Mouse (Mus musculus) urinary bladder, postnatal 36 days (tissue): Measurements from ENCODE around the gene Gm17268.

Source experiments
- DNase-seq, 2 experiments: peaks; one replicate each; pipeline ENCODE4 v3.0.0; 2022; ENCODE audit warnings: low spot score in 2 of 2, mixed read lengths in 1 of 2

Gm17268 gene

GRCm38 (mm10) chr11:82038535-82038934 is at the start of gene Gm17268:
Gene Gm17268 (minus strand): TSS chr11:82038562.
- DNase-seq: no peak

GRCm38 (mm10) chr11:82084360-82084759 is 46.0 kb upstream of the Gm17268 start:
- no peak for DNase-seq

DNA sequence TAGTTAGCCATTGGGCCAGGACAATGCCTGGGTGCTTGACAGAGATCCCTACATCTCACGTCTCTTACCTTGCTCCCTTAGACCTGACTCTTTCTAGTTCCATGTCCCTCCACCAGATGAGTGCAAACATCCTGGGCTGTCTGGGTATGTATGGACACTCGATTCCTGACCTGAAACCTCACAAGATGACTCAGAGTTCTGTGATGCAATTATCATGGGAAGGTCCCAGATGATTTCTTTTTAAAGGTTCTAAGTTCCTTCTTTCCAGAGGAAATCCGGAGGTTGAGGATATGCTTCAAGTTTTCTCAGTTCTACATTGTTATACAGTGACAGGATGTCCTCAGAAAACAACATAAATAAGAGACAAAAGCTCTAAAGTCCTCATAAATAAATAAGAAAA is 42.5 kb upstream of the Gm17268 start:
- DNase-seq: no peak

DNA sequence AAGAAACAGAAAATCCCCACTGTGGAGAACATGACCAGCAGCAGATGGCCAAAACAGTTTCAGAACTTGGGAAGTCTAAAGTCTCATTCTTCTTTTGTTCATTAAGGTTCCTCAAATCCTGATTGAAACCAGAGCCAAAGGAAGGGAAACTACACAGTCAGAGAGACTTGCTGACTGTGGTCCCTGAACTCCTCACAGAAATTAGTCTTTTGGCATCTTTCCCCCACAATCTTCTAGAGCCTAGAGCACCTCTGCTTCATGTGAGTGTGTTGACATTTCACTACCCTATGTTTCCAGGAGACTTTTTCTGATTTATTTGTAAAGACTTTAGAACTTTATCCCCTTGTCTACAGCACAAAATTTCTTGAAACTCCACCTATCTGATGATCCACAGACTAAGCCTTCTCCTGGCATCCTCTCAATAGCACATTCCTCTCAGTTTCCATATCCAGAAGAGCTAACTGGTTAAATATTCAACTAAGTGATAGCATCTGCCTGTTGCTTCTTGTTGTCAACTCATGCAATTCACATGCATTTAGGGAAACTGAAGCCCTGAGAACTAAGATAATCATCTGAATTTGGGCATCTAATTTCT is 39.9 kb upstream of the Gm17268 start:
- DNase-seq: no peak

- DNase-seq: no peak
Measured at GRCm38 (mm10) chr11:82077031-82077430, 38.7 kb upstream of the Gm17268 start.

GRCm38 (mm10) chr11:82073686-82074085 is 35.3 kb upstream of the Gm17268 start:
- no peak for DNase-seq

GRCm38 (mm10) chr11:82072984-82073383 is 34.6 kb upstream of the Gm17268 start:
- no peak for DNase-seq

DNA sequence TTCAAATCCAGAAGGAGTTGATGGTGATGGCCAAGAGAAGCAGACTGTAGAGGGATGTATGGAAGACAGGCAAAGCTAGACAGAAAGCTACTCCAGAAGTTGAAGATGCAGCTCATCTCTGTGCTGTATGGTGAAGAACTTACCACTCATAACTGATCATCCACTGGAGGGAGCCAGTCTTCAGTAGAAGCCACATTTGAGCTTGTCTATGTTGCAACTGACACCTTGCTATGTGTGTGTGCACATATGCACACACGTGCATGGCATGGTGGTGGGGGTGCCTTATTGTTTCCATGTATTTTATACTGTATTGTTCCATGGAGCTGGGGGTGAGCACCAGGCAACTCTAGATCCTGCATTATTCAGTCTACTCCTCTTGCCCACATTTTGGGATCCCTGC is 34.0 kb upstream of the Gm17268 start:
- DNase-seq: no peak

GRCm38 (mm10) chr11:82071076-82071475 is 32.7 kb upstream of the Gm17268 start:
- no peak for DNase-seq

- no peak for DNase-seq
Measured at GRCm38 (mm10) chr11:82066953-82067571, 28.7 kb upstream of the Gm17268 start.

DNA sequence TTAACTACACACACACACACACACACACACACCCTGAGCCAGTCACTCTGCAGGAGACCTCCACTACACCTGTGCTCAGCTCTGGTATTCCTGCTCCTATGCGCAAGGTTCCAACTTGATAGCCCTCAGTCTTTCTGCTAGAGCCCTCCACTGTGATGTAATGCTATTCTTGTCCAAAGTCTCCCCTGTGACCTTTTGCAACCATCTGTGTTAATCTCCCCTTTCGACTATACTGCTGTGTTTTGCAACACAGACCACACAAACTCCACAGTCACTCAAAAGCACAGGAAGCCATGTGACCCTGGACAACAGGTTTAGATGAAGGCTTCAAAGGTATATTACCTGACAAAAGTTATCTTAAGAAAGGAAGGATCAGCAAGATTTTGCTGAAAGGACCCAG is 25.1 kb upstream of the Gm17268 start:
- DNase-seq: no peak

- DNase-seq: no peak
Measured at GRCm38 (mm10) chr11:82062226-82062625, 23.9 kb upstream of the Gm17268 start.

GRCm38 (mm10) chr11:82057646-82058045 is 19.3 kb upstream of the Gm17268 start, which contains the start of gene Ccl11:
Gene Ccl11 (plus strand): TSS chr11:82057823.
- no peak for DNase-seq

- DNase-seq: no peak
Measured at GRCm38 (mm10) chr11:82053849-82054248, 15.5 kb upstream of the Gm17268 start.

DNA sequence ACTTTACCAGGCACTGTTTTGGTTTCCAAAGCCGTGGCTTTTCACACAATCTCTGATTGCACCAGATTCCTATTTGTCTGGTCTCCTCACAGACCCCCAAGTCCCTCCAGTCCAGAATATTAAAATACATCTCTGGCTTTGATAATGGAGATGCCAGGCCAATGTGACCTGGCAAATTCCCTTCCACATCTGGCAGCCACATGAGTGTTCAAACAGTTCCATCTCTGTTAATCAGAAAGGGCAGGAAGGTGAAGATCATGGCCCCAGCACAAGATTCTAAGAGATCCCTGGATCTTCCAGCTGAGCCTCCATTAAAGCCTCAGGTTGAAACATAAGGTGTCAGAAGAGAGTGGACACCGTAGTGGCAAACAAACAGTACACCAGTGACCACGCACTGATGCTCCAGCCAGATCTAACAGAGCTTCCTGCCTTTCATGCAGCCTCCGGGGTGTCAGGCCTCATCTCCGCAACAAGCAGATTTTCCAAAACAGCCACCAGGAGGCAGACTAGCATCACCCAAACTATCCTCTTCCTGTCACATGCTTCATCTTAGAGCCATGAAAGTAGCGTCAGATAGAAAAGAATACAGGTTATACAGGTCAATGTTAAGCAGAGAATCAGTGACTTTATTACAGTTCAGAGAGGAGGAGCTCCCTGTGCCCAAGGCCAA is 9.5 kb upstream of the Gm17268 start:
- DNase-seq: peak; percentile 30 to 56

DNA sequence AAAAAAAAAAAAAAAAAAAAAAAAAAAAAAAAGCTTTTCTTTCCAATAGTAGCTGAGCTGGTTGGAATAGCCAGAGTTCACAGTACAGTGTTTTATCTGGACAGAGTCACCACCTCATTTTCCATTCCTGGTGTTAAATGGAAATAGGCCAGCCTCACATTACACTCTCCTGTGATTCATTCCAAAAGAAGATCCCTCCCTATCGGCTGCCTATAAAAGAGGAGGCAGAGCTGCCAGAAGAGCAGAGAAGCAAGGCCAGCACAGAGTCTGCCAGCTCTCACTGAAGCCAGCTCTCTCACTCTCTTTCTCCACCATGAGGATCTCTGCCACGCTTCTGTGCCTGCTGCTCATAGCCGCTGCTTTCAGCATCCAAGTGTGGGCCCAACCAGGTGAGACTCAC is 7.1 kb upstream of the Gm17268 start, which contains the start of gene Ccl7:
Gene Ccl7 (plus strand): TSS at position 242 of the 400 bp plus-strand sequence.
- DNase-seq: peak; percentile 15 to 57

- DNase-seq: no peak
Measured at GRCm38 (mm10) chr11:82041671-82042080, 3.3 kb upstream of the Gm17268 start.

DNA sequence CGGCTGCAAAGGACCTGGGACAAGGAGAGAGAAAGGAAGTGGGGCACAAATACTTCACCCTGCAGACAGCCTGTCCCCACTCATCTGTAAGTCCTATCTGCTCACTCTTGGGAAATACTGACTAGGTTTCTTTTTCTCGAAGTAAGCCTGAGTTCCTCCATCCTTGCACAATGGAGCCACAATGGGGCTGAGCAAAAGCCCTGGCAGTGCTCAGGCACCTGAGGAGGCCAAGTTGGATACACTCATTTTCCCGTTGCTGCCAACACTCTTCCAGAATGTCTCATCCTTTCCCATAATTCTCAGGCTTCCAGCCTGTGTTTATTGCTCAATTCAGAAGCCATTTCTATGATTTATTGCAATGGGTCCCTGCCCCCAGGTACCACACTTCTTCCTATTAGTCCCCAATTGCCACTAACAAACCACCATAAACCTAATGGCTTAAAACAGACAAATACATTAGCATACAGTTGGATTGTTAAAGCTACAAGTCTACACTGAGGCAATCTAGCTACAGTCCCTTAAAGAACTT is 834 bp upstream of the Gm17268 start:
- DNase-seq: peak in 1 of 2 experiments; percentile 36

DNA sequence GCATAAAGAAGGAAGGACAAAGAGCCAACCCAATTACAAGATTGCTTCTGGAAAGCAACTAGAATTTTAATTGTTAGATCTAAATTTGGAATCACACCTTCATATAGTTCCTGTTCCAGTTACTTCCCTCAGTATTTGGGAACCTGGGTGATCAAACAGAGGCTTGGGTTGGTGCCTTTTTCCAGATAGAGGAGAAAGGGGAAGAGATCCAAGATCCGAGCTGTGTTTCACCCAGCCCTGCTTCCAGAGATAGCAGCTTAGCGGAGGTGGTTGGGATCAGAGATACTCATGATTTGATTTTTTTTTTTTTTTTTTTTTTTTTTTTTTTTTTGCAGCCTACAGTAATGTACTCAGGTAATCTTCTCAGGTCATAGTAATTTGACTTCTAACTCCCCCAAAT is 2.5 kb downstream of the Gm17268 start:
- no peak for DNase-seq

- DNase-seq: peak; percentile 42 to 79
Measured at GRCm38 (mm10) chr11:82035356-82035755, 3.0 kb downstream of the Gm17268 start, which contains the start of gene Ccl2. Gene Ccl2 (plus strand): TSS chr11:82035571.

- no peak for DNase-seq
Measured at GRCm38 (mm10) chr11:82034446-82034845, 3.9 kb downstream of the Gm17268 start.

- peak in 1 of 2 experiments; percentile 68 for DNase-seq
Measured at GRCm38 (mm10) chr11:82032678-82033344, 5.6 kb downstream of the Gm17268 start.
